Mouse (Mus musculus): ENCODE measurements around the gene Tctex1d2. TPM values are rescaled to one million over a fixed set of nuclear protein-coding genes. Genes with fewer than 3 reads are reported as not detected.

Tctex1d2 gene
- polyA plus RNA-seq, 2 experiments: 3.1 to 6.4 TPM

GRCm38 (mm10) chr16:32396541-32396835 is 23.0 kb upstream of the Tctex1d2 start:
- Histone ChIP-seq H3K4me1 (replicated peaks; ENCODE audit: control insufficient read depth in 2 of 2, insufficient read depth in 2 of 2, low read length in 1 of 2) (no peaks in the 10 kb centered on the region; a peak in 1 of 4 replicates), H3K4me3 (ENCODE audit: insufficient read depth in 1 of 2, low read depth in 2 of 2, low read length in 2 of 2) (no peak overlapping the region), H3K9ac (replicated peaks) (no peak overlapping the region), H3K27me3 (ENCODE audit: control insufficient read depth, insufficient read depth, low read length) (no peaks in the 10 kb centered on the region), H3K27ac (no peak overlapping the region), H3K4me2 (ENCODE audit: low read depth) (no peak overlapping the region), H3K36me3 (replicated peaks; ENCODE audit: control insufficient read depth, insufficient read depth, low read depth) (no peaks in the 10 kb centered on the region), H3K9me3 (ENCODE audit: control insufficient read depth, low read length) (no peaks in the 10 kb centered on the region)
- no peak for DNase-seq (ENCODE audit: low read depth in 3 of 3, low spot score in 3 of 3)
- WGBS (ENCODE audit: insufficient replicate concordance): 67% methylated on average over 3 of the region's 3 CpGs
- TF ChIP-seq CTCF (IDR thresholded peaks at IDR 0.05; ENCODE audit: low read depth) (no peak), EP300 (IDR thresholded peaks at IDR 0.05; ENCODE audit: low read depth) (no peak)
- ATAC-seq (ENCODE audit: insufficient read depth): no peak

DNA sequence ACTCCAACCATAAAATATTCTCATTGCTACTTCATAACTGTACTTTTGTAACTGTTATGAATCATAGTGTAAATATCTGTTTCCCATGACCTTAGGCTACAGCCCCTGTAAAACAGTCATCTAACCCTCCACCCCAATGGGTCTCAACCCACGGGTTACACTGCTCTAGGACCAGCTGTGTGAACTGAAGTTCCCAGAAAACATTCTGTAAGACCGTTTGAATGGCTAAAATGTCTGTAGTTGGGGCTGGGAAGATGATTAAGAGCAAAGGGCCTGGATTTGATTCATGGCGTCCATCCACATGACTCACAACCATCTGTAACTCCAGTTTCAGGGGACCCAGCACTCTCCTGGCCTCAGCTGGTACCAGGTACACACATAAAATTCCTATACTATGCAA is 21.3 kb upstream of the Tctex1d2 start:
- Histone ChIP-seq H3K27ac (no peak overlapping the region), H3K4me1 (replicated peaks; ENCODE audit: control insufficient read depth in 2 of 2, insufficient read depth in 2 of 2, low read length in 1 of 2) (no peaks in the 10 kb centered on the region; a peak in 1 of 4 replicates), H3K9ac (replicated peaks) (no peak overlapping the region), H3K4me3 (ENCODE audit: insufficient read depth in 1 of 2, low read depth in 2 of 2, low read length in 2 of 2) (no peak overlapping the region), H3K4me2 (ENCODE audit: low read depth) (no peak overlapping the region), H3K9me3 (ENCODE audit: control insufficient read depth, low read length) (no peaks in the 10 kb centered on the region), H3K36me3 (replicated peaks; ENCODE audit: control insufficient read depth, insufficient read depth, low read depth) (no peaks in the 10 kb centered on the region), H3K27me3 (ENCODE audit: control insufficient read depth, insufficient read depth, low read length) (no peaks in the 10 kb centered on the region)
- 60% methylated on average over 3 of the region's 3 CpGs for WGBS (ENCODE audit: insufficient replicate concordance)
- no peak for TF ChIP-seq CTCF (IDR thresholded peaks at IDR 0.05; ENCODE audit: low read depth)
- DNase-seq (ENCODE audit: low read depth in 3 of 3, low spot score in 3 of 3) (no peak), ATAC-seq (ENCODE audit: insufficient read depth) (no peak)

DNA sequence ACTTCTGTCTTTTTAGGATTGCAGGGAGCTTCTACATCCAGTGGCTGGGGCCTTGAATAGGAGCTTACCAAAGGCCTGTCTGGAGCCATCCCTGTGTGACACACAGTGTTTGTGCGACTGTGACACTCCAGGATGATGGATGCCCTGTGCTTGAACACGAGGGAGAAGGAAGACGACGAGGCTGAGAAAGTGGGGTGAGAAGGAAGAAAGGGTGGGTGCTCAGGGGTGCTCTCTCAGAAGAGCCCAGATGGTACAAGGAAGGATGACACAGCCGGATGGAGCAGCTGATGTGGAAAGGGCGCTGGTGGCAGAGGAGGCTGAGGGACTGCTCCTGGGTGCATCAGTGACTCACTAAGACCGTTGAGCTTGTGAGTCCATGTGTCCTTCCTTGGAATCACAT is 19.2 kb upstream of the Tctex1d2 start, which contains the start of gene Tm4sf19:
Gene Tm4sf19 (plus strand): TSS at position 240 of the 400 bp plus-strand sequence.
- no peaks in the 10 kb centered on the region for H3K27me3 ChIP-seq (ENCODE audit: control insufficient read depth, insufficient read depth, low read length)
- WGBS (ENCODE audit: insufficient replicate concordance): 71% methylated on average over 7 of the region's 7 CpGs
- no peak for TF ChIP-seq EP300 (IDR thresholded peaks at IDR 0.05; ENCODE audit: low read depth)
- TF ChIP-seq CTCF (IDR thresholded peaks at IDR 0.05; ENCODE audit: low read depth): no peak
- ATAC-seq (ENCODE audit: insufficient read depth) (no peak), DNase-seq (ENCODE audit: low read depth in 3 of 3, low spot score in 3 of 3) (no peak)
- no peak within 1 kb of the TSS for H3K4me3 ChIP-seq (ENCODE audit: insufficient read depth in 1 of 2, low read depth in 2 of 2, low read length in 2 of 2)
- H3K9me3 ChIP-seq (ENCODE audit: control insufficient read depth, low read length): no peaks in the 10 kb centered on the region
- no peaks in the 10 kb centered on the region for H3K36me3 ChIP-seq (replicated peaks; ENCODE audit: control insufficient read depth, insufficient read depth, low read depth)
- no peaks in the 10 kb centered on the region; a peak in 1 of 4 replicates for H3K4me1 ChIP-seq (replicated peaks; ENCODE audit: control insufficient read depth in 2 of 2, insufficient read depth in 2 of 2, low read length in 1 of 2)
- H3K9ac ChIP-seq (replicated peaks): no peak within 1 kb of the TSS
- H3K27ac ChIP-seq: no peak within 1 kb of the TSS
- no peak within 1 kb of the TSS for H3K4me2 ChIP-seq (ENCODE audit: low read depth)

GRCm38 (mm10) chr16:32401335-32401965 is 18.1 kb upstream of the Tctex1d2 start:
- Histone ChIP-seq H3K9me3 (ENCODE audit: control insufficient read depth, low read length) (no peaks in the 10 kb centered on the region), H3K4me3 (ENCODE audit: insufficient read depth in 1 of 2, low read depth in 2 of 2, low read length in 2 of 2) (no peak overlapping the region), H3K36me3 (replicated peaks; ENCODE audit: control insufficient read depth, insufficient read depth, low read depth) (no peaks in the 10 kb centered on the region), H3K27me3 (ENCODE audit: control insufficient read depth, insufficient read depth, low read length) (no peaks in the 10 kb centered on the region), H3K4me2 (ENCODE audit: low read depth) (no peak overlapping the region), H3K4me1 (replicated peaks; ENCODE audit: control insufficient read depth in 2 of 2, insufficient read depth in 2 of 2, low read length in 1 of 2) (no peaks in the 10 kb centered on the region), H3K27ac (no peak overlapping the region), H3K9ac (replicated peaks) (no peak overlapping the region)
- no peak for DNase-seq (ENCODE audit: low read depth in 3 of 3, low spot score in 3 of 3)
- no peak for TF ChIP-seq EP300 (IDR thresholded peaks at IDR 0.05; ENCODE audit: low read depth)
- TF ChIP-seq CTCF (IDR thresholded peaks at IDR 0.05; ENCODE audit: low read depth): no peak
- 41% methylated on average over 9 of the region's 9 CpGs for WGBS (ENCODE audit: insufficient replicate concordance)
- no peak for ATAC-seq (ENCODE audit: insufficient read depth)

GRCm38 (mm10) chr16:32402818-32403217 is 16.7 kb upstream of the Tctex1d2 start:
- no peak overlapping the region for H3K4me3 ChIP-seq (ENCODE audit: insufficient read depth in 1 of 2, low read depth in 2 of 2, low read length in 2 of 2)
- H3K27ac ChIP-seq: no peak overlapping the region
- ATAC-seq (ENCODE audit: insufficient read depth) (no peak), DNase-seq (ENCODE audit: low read depth in 3 of 3, low spot score in 3 of 3) (no peak)
- H3K27me3 ChIP-seq (ENCODE audit: control insufficient read depth, insufficient read depth, low read length): no peaks in the 10 kb centered on the region
- no peaks in the 10 kb centered on the region for H3K36me3 ChIP-seq (replicated peaks; ENCODE audit: control insufficient read depth, insufficient read depth, low read depth)
- TF ChIP-seq CTCF (IDR thresholded peaks at IDR 0.05; ENCODE audit: low read depth): no peak
- TF ChIP-seq EP300 (IDR thresholded peaks at IDR 0.05; ENCODE audit: low read depth): no peak
- no peak overlapping the region for H3K9ac ChIP-seq (replicated peaks)
- no peaks in the 10 kb centered on the region for H3K4me1 ChIP-seq (replicated peaks; ENCODE audit: control insufficient read depth in 2 of 2, insufficient read depth in 2 of 2, low read length in 1 of 2)
- no peak overlapping the region for H3K4me2 ChIP-seq (ENCODE audit: low read depth)
- no peaks in the 10 kb centered on the region for H3K9me3 ChIP-seq (ENCODE audit: control insufficient read depth, low read length)
- WGBS (ENCODE audit: insufficient replicate concordance): 76% methylated on average over 3 of the region's 3 CpGs
